Mouse (Mus musculus): ENCODE results near the gene Plekhg1. TPM values are rescaled to one million over a fixed set of nuclear protein-coding genes. Genes with fewer than 3 reads are reported as not detected.

The Plekhg1 gene
- polyA plus RNA-seq (2012; rRNA removed), result 0.49 and 1.3 TPM in 2 replicates

GRCm38 (mm10) chr10:3740148-3740503, at the start of gene Plekhg1:
Plekhg1 (plus strand) TSS chr10:3740364.

GRCm38 (mm10) chr10:3972981-3973588, 232.9 kb downstream of the Plekhg1 start, which contains the start of gene Mthfd1l:
Mthfd1l (plus strand) TSS chr10:3973118.

Other genes starting within 250 kb of the Plekhg1 start
- 12.7 and 14.2 TPM in 2 replicates for gene Iyd, start 200.1 kb upstream of the Plekhg1 start, polyA plus RNA-seq (2012; rRNA removed)
- 0.63 and 0.66 TPM in 2 replicates for gene Mthfd1l, start 232.8 kb downstream of the Plekhg1 start, polyA plus RNA-seq (2012; rRNA removed)

Measured in stomach, adult 2 months (tissue).